Mouse (Mus musculus) retina, embryonic 14.5 days (tissue): ENCODE data around the gene Il11.

Experiments
- DNase-seq: peaks from one replicate; pipeline ENCODE4 v3.0.0-alpha.2; 2015; ENCODE audit warnings: low spot score

Gene Il11

DNA sequence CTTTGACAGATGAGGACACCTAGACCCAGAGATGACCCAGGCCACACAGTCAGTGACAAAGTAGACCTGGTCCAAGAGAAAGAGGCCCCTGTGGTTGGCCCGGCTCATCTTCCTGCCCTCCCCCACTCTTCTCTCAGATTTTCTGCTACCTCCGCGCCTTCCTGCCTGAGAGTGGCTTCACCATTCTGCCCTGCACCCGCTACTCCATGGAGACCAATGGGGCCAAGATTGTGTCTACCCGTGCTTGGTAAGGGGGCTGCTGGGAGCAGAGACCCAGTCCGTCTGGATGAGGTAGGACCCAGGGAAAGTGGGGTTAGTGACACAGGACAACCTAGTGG, 40.2 kb downstream of the Il11 start:
- DNase-seq: no peak

DNA sequence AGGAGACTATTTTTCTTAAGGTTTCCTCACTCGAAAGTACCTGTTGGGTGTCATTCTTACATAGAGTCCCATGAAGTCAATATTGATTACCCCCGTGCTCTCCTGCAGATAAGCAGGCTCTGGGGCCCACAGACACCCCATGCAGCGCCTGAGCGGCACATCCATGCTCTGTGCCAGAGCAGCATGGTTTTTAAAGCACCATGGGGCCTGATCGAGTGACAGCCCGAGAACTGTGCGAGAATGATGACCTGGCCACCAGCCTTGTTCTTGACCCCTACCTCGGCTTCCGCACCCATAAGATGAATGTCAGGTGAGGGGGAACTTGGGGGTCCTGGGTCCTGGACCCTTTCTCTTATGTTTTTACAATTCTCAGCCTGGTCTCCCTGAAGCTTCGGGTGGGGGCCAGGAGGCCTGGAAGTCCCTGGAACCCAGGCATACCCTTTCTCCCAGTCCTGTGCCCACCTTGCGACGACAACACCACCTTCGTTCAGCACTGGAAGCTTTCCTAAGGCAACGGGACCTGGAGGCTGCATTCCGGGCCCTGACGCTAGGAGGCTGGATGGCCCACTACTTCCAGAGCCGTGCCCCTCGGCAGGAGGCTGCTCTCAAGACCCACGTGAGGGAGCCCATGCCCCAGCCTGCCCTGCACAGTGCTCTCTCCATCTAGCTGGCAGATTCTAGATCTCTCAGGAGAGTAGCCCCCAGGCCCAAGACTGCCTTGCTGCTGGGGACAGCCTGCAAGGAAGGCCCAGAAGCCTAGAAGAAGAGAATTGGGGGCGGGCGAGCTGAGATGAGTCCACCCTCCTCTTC, 40.8 kb downstream of the Il11 start:
- no peak for DNase-seq

DNA sequence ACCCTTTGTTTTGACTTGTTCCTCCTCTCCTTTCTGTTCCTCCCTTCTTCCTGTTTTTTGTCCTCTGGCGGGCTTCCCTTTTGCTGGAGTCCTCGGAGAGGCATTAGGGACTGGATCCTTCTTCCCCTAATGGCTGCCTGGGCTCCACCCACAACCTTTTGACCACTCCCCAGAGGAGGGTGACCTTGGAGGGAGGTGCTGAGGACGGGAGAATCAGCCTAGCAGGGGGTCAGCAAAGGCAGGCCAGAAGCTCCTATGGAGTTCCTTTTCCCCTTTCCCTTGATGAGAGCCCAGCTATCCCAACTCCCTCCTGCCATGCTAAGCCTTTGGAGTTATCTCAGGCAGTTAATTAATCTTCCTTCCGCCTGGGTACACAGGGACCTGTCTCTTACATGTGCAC, 41.5 kb downstream of the Il11 start:
- DNase-seq: peak; percentile 74

DNA sequence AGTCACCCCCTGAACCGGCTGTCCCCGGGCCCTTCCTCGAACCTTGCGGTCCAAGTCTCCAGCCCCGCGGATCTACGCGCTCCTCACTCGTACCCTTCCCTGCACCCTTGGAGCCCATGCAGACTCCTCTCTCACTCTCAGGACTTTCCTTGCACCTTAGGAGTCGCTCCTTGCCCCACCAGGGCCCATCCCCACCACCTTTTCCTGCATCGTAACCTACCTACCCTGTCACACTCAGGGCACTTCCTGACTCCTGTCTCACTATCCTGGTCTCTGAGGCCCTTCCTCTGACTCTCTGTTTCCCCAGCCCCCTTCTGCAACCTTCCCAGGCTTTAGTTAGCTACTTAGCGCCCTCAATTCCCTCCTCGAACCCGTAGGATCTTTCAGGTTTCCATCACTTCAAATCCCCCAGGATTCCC, 42.3 kb downstream of the Il11 start:
- no peak for DNase-seq

DNA sequence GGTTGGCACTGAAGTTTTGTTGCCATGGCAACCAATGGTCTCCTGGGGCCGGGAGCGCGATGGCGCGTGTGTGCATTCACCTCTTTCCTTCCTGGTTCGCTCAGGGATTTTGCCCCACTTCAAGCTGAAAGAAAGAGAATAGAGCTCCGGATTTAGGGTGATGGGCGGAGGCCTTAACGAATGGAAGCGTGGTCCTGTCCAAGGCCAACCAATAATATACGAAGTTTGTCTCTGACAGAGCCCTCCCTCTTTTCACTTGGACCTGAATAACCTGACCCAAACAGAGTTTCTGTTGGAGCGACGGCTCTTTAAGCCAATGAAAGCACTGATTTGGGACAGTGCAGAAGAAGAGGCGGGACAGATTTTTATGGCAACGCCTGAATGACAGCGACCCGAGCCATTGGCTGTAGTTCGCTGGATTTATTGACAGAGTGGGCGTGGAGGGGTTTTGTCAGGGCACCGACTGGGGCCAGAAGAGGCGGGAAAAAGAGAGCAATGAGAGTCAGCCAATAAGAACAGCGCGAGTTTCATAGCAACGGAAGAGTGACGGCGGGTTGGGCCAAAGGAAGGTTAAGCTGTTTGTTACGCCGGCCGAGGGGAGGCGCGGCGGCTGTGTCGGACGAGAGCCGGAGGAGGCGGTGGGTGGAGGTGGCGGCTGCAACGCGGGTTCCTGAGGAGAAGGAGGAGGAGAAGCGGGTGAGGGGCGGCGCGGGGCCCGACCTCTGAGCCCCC, 42.9 kb downstream of the Il11 start, which contains the start of gene Kmt5c:
Gene Kmt5c (plus strand): TSS at position 572 of the 732 bp plus-strand sequence.
- peak; percentile 100 for DNase-seq

DNA sequence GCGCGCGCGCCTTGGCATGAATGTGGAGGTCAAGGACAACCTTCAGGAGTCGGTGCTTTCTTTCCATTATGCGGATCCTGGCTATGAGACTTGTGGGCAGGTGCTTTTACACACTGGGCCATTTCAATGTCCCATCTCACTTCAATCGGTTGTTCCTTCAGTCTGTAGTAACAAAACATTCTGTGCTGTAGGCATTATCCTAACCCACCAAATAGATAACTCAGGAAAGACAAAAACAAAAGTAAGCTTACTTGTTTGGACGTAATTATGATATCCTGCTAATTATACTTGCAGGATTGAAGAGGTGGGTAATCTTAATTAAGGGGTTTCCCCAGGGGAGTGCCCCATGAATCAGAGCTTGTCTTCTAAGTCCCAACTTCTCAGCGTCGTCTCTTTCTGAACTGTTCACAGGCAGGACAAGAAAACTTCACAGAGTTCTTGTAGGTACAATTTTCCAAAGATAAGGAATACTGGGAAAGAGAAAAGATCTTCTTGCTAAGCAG, 43.6 kb downstream of the Il11 start:
- no peak for DNase-seq

DNA sequence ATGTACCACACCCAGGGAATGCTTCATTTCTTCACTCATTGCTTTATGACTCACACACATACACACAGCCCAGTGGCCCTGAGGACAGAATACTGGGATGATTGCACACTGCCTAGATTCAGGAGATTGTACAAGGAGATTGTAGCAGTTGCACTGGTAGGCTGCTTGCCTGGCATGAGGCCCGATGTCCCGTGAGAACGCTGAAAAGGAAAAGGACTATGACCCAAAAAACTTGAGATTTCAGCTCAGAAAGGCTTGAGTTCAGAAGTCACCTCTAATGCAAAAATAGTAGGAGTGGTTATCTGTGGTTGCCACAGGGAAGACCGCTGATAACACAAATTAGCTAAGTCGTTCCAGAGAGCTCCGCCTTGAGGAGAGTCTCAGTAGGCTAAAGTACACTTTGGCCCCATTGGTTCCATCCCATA, 49.7 kb downstream of the Il11 start:
- no peak for DNase-seq

DNA sequence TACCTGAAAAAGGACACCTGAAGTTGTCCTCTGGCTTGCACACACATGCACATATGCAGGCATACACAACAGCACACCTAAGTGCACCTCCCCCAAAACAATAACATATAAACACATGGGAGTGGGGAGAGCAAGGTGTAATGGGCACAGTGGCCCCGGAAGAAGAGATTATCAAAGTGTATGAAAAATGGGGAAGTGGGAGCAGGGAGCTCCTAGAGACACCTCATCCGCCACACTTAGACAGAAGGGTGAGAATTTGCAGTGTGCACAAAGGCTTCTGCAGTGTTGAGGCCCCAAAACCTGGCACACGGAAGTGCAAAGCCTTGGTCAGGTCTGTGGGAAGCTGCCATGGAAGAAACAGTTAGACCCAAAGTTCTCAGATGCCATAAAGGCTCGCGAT, 51.6 kb downstream of the Il11 start:
- DNase-seq: no peak

DNA sequence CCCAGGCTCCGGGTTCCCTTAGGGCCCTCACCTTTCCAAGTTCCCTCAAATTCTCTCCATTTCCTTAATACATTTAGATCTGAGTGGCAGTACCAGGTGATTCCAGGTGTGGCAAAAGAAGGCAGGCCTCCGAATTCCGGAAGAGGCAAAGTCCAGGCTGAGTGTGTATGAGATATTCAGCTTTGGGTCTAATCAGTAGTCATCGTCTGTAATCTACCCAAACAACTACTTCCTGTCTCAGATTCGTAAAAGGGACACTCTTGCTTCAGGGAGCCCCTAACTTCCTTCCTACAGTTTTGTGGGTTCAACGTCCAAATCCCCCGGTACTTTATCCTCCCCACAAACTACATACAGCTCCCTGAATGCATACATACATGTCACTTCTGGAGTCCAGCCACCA, 57.5 kb downstream of the Il11 start, which contains the start of gene Tmem150b:
Gene Tmem150b (minus strand): TSS at position 81 of the 400 bp plus-strand sequence.
- no peak for DNase-seq

DNA sequence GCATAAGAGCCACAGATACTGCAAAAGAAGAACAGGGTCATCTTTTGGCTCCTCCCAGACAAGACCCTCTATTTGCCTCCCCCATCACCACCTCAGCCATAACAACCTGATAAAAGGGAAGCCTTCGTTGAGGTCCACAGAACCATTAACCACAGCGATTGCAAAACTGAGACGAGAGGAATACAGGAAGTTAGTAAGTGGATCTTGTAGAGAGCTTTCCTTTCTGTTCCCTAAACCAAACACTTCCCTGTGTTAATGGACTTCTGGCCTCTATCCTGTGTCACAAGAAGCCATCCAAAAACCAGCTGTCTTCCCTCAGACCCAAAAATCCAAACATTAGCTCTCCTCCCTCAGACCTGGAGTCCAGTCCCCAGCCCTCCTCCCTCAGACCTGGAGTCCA, 58.3 kb downstream of the Il11 start:
- DNase-seq: no peak

DNA sequence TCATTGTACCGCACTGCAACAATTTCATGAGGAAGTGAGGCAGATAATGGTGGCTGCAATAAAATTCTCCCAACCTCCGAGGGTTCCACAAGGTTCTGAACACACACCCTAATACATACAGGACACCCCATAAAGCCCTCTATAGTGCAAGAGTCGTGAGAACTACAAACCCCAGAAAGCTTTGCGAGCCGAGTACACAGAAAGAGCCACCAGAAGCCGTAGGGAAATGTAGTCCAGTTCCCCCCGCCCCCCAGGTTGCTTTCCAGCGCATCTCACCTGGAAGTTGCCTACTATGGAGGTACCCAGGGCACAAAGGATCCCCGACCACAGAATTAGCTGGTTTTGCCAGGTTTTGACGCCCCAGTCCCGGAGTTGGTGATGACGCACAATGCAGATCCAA, 59.2 kb downstream of the Il11 start:
- DNase-seq: peak; percentile 26
